Mouse (Mus musculus) hindbrain, embryonic 11.5 days (tissue): ENCODE measurements around the gene Evx2. TPM values are rescaled to one million over a fixed set of nuclear protein-coding genes. Genes with fewer than 3 reads are reported as not detected.

Source experiments
- polyA plus RNA-seq: library from polyadenylated mRNA; unstranded; fragments of >200 nt; fragmentation: Nextera tagmentation; extraction: Ambion mirVana; gene quantifications from 2 replicates; pipeline ENCODE4 v1.2.1, GENCODE M21; 2014

Gene Evx2
- polyA plus RNA-seq, 1 experiment from 2014 or later = 2.4 TPM

Other genes starting within 250 kb of the Evx2 start
- gene Lnpk, start 80.1 kb downstream of the Evx2 start, polyA plus RNA-seq = 55.9 and 62.8 TPM in 2 replicates
- 0.15 TPM in 1 of 2 replicates, not detected in the other for gene Hoxd13, start 8.8 kb upstream of the Evx2 start, polyA plus RNA-seq
- gene Hoxd12, start 15.5 kb upstream of the Evx2 start, polyA plus RNA-seq = not detected in 2 replicates
- not detected in 2 replicates for gene Hoxd11, start 20.0 kb upstream of the Evx2 start, polyA plus RNA-seq
- 0.13 TPM in 1 of 2 replicates, not detected in the other for gene Hoxd10, start 32.4 kb upstream of the Evx2 start, polyA plus RNA-seq
- gene Hoxd9, start 38.2 kb upstream of the Evx2 start, polyA plus RNA-seq = 0.11 TPM in 1 of 2 replicates, not detected in the other
- 0.19 and 0.50 TPM in 2 replicates for gene Hoxd8, start 45.1 kb upstream of the Evx2 start, polyA plus RNA-seq
- gene Hoxd3, start 52.4 kb upstream of the Evx2 start, polyA plus RNA-seq = 49.5 and 58.0 TPM in 2 replicates
- 3.3 and 3.7 TPM in 2 replicates for gene Hoxd4, start 52.4 kb upstream of the Evx2 start, polyA plus RNA-seq
- 0.73 and 0.89 TPM in 2 replicates for gene Gm28230, start 67.2 kb upstream of the Evx2 start, polyA plus RNA-seq
- gene Hoxd1, start 103.4 kb upstream of the Evx2 start, polyA plus RNA-seq = 1.5 and 1.7 TPM in 2 replicates
- gene Mtx2, start 166.2 kb upstream of the Evx2 start, polyA plus RNA-seq = 149 and 154 TPM in 2 replicates